Mouse (Mus musculus) ES-E14 (cell line): ENCODE results near the gene Wee1.

Experiments used
- CHD2 ChIP-seq: IDR thresholded peaks from 2 replicates; pipeline ENCODE4 v1.6.1; 2014; ENCODE audit warnings: mild to moderate bottlenecking, low read depth, low read length, inconsistent platforms
- HCFC1 ChIP-seq: IDR thresholded peaks from 2 replicates; pipeline ENCODE4 v1.6.1; 2012; ENCODE audit warnings: low read length, inconsistent platforms, borderline replicate concordance; ENCODE audit not compliant: insufficient read depth
- MAFK ChIP-seq: IDR thresholded peaks from 2 replicates; pipeline ENCODE4 v1.6.1; 2014; ENCODE audit warnings: mild to moderate bottlenecking, low read depth, low read length, inconsistent platforms; ENCODE audit not compliant: insufficient read depth

DNA sequence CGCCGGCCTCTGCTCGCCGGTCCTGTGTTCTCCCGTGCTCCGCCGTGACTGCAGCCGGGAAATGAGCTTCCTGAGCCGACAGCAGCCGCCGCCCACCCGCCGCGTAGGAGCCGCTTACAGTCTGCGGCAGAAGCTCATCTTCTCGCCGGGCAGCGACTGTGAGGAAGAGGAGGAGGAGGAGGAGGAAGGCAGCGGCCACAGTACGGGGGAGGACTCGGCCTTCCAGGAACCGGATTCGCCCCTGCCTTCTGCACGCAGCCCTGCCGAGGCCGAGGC lies 381 bp downstream of the Wee1 start:
- TF ChIP-seq HCFC1 (no peak; the same call in 1 of the 2 replicates), CHD2 (no peak), MAFK (no peak)
